In the genomic region with DNA sequence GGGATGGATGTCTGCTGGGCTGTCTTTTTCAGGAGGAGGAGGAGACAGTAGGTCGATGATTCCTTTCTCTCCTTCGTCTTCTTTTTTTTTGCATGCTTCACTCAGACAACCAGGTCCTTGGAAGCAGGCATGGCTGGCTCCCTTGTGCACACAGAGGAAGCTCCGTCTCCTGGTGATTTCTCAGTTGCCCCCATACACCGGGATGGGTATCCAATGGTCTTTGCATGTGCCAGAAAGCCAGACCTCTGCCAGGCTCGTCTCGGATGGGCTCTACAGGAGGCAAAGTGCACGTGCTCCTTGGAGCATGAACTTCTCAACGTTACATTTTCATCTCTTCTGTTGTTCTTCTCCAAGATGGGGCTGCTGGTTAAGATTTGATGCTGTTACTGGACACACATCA, we compare ENCODE assay signal across 7 mouse cellular contexts.
DNase-seq lines count a peak whose midpoint lies in the region; ATAC-seq lines count a peak whose summit lies in the region.

No protein-coding gene starts in this region.

- peak; percentile 8; the same call in 1 of the 2 replicates for ATAC-seq in forebrain, embryonic 14.5 days
- ATAC-seq in kidney, embryonic 16.5 days (ENCODE audit: low FRiP score, low TSS enrichment): peak; percentile 52
- peak; percentile 58; the same call in 1 of the 2 replicates for ATAC-seq in neural tube, embryonic 13.5 days (ENCODE audit: low read depth)

- intact Hi-C loops in left cerebral cortex, postnatal 4 days (cut with DNase I): loop anchor here (10.0 kb wide), 1 partner anchor 910 kb away; no protein-coding TSS in a partner anchor

- no peak overlapping the region for H3K4me3 ChIP-seq in forebrain, embryonic 14.5 days (ENCODE audit: low read depth, low read length)
- peak overlapping the region; percentile 11; the same call in 1 of the 2 replicates for H3K4me3 ChIP-seq in kidney, embryonic 16.5 days (ENCODE audit: low read length)
- 0 out of 2 replicates have a peak overlapping the region, but pooled peaks have one; percentile 6 for H3K4me3 ChIP-seq in neural tube, embryonic 13.5 days

- no peaks in the 10 kb centered on the region for H3K36me3 ChIP-seq in forebrain, embryonic 14.5 days (ENCODE audit: control insufficient read depth, insufficient read depth, low read length)
- H3K36me3 ChIP-seq in kidney, embryonic 16.5 days (ENCODE audit: insufficient read depth, low read length): no peaks in the 10 kb centered on the region
- no peaks in the 10 kb centered on the region for H3K36me3 ChIP-seq in neural tube, embryonic 13.5 days

- peaks cover 11% of the 10 kb centered on the region; the same call in 1 of the 2 replicates for H3K4me1 ChIP-seq in forebrain, embryonic 14.5 days (ENCODE audit: control insufficient read depth, insufficient read depth, low read length)
- peaks cover 8% of the 10 kb centered on the region for H3K4me1 ChIP-seq in kidney, embryonic 16.5 days (ENCODE audit: insufficient read depth, low read length)
- H3K4me1 ChIP-seq in neural tube, embryonic 13.5 days (replicated peaks): peaks cover 19% of the 10 kb centered on the region

- H3K9ac ChIP-seq in forebrain, embryonic 14.5 days (ENCODE audit: low read length): peak overlapping the region; percentile 54; the same call in 1 of the 2 replicates
- H3K9ac ChIP-seq in kidney, embryonic 16.5 days (replicated peaks; ENCODE audit: low read length): peak overlapping the region; percentile 28
- H3K9ac ChIP-seq in neural tube, embryonic 13.5 days: peak overlapping the region; percentile 66

- peak overlapping the region; percentile 37 for H3K4me2 ChIP-seq in forebrain, embryonic 14.5 days (ENCODE audit: low read length)
- H3K4me2 ChIP-seq in kidney, embryonic 16.5 days (replicated peaks; ENCODE audit: low read depth, low read length): peak overlapping the region; percentile 49
- peak overlapping the region; percentile 49 for H3K4me2 ChIP-seq in neural tube, embryonic 13.5 days

- DNase-seq in left cerebral cortex, postnatal 4 days: peak; percentile 37
- no peak for DNase-seq in left cerebral cortex, adult 11 months (ENCODE audit: low spot score)
- DNase-seq in forebrain, embryonic 14.5 days (ENCODE audit: low spot score): no peak
- no peak for DNase-seq in B cell, adult 2 months
- DNase-seq in adrenal gland, postnatal 10 days: no peak

- WGBS in forebrain, embryonic 14.5 days: 22% methylated on average over 8 of the region's 8 CpGs
- WGBS in kidney, embryonic 16.5 days: 23% methylated on average over 8 of the region's 8 CpGs
- 24% methylated on average over 8 of the region's 8 CpGs for WGBS in neural tube, embryonic 13.5 days

- H3K9me3 ChIP-seq in forebrain, embryonic 14.5 days (replicated peaks; ENCODE audit: control insufficient read depth, low read length): no peaks in the 10 kb centered on the region
- H3K9me3 ChIP-seq in kidney, embryonic 16.5 days (ENCODE audit: low read length): no peaks in the 10 kb centered on the region
- no peaks in the 10 kb centered on the region for H3K9me3 ChIP-seq in neural tube, embryonic 13.5 days

- H3K27ac ChIP-seq in forebrain, embryonic 14.5 days (ENCODE audit: low read depth, low read length): peak overlapping the region; percentile 56; the same call in 1 of the 2 replicates
- H3K27ac ChIP-seq in kidney, embryonic 16.5 days (ENCODE audit: low read length): no peak overlapping the region
- H3K27ac ChIP-seq in neural tube, embryonic 13.5 days (replicated peaks): peak overlapping the region; percentile 73

- H3K27me3 ChIP-seq in forebrain, embryonic 14.5 days (replicated peaks; ENCODE audit: control insufficient read depth, insufficient read depth, low read length): no peaks in the 10 kb centered on the region
- no peaks in the 10 kb centered on the region for H3K27me3 ChIP-seq in kidney, embryonic 16.5 days (ENCODE audit: insufficient read depth, low read length)
- no peaks in the 10 kb centered on the region for H3K27me3 ChIP-seq in neural tube, embryonic 13.5 days

Comparison
In these comparisons a context has a peak if more than half of its experiments do, and no peak if none do; other contexts are left out.
1. ATAC-seq: peak in every context shown above with its lines; median percentile 58 in neural tube, embryonic 13.5 days; 52 in kidney, embryonic 16.5 days; 8 in forebrain, embryonic 14.5 days.